Mouse (Mus musculus): ENCODE measurements around the gene Map7d1.
A peak's percentile ranks its signal among the peaks of the same experiment; 100 is the strongest.

Map7d1 gene

DNA sequence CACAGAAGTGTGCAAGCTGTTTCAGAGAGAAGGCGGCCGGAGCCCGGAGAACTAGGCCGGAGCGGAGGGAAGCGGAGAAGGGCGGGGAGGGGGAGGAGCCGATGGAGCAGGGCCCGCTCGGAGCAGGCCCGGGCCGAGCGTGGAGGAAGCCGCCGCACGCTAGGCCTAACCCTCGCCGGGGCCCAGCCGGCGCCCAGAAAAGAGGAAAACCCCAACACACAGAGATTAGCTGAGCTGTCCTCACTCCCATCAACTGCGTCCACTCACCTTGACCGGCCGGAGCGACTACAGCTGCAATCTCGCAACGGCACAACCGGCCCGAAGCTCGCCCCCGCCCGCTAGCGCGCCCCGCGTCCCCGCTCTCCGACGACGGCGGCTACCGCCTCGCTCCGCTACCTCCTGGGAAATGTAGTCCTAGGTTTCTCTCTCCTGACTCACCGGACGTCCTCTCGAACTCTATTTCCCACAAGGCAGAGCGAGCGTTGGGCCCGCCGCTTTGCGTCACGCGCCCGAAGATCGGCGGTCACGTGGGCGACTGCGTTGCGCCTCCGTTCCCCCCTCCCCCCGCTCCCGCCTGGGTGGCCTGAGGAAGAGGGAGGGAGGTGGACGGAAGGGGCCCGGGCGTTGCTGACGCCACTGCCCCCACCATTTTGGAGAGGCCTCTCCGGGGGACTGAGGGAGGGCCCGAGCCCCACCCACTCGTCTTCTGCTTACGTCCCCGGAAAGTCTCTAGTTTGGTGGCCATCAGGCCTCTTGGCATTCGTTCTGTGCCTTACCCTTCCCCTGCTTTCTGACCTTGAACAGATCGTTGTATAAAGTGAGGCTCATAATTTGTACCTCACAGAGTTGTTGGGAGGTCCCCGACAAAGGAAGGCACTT lies 53.6 kb downstream of the Map7d1 start, which contains the start of gene Thrap3:
Thrap3 (minus strand) TSS at position 458 of the 879 bp plus-strand sequence.
- DNase-seq (ENCODE audit: low read depth): peak; percentile 94

DNA sequence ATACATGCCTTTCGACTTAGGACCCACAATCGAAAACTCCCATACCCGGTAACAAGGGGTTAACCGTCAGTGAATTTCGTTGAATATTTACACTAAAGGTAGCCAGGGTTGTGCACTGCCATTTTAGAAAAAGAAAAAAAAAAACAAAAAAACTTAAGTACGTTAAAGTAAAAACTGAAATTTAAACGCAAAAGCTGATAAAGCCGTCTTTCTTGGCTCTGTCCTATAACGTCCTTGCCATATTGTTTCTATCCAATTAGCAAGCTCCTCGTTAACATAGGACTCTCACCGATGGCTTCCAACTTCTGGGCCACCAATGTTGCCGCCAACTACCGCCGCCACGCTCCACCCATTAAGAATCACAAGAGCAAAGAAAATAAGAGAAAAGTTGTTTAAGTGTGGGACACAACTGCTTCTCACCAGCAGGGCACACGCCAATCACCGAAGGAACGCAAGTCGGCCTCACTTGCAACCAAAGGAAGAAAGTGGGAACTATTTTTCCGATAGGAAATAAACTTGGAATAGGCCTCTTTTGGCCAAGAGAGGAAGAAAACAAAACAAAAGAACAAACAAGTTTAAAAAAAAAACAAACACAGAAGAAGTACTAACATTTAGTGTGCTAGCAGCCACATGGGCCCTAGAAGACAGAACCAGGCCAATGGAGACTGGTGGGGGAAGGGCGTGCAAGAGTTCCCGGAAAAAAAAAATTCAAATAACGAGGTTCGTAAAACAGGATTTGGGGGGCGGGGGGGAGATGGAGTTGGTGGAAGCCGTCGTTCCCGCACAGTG lies 54.4 kb downstream of the Map7d1 start:
- peak; percentile 50 for DNase-seq (ENCODE audit: low read depth)

DNA sequence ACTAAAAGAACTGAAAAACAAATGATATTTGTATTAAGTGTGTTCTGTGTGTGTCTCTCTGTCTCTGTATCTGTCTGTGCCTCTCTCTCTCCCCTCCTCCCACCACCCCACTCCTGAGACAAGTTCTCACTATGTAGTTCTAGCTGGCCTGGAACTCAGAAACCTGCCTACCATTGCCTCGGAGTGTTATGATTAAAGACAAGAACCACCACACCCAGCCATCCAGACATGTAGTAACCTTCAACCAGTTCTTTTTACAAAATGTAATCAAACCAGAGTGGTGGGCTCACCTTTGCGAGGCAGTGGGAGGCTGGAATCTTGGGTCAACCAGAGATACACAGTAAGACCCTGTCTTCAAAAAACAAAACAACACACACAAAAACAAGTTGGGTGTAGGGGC lies 55.5 kb downstream of the Map7d1 start:
- DNase-seq (ENCODE audit: low read depth): no peak

DNA sequence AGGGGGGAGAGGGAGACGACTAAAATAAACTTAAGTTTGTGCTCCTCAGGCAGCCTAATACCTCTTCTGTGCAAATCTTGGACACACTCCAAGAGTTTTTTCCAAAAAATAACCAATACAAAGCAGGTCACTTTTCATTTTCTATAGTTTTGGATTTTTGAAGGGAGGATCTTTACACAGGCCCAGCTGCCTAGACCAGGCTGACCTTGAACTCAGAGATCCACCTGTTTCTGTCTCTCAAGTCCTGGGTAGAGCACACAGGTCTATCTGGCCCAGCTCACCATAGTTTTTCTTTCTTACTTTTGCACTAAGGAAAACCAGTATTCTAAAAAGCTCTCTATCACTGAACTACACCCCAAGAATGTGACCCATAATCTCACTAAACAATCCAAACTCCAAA lies 56.1 kb downstream of the Map7d1 start:
- no peak for DNase-seq (ENCODE audit: low read depth)

DNA sequence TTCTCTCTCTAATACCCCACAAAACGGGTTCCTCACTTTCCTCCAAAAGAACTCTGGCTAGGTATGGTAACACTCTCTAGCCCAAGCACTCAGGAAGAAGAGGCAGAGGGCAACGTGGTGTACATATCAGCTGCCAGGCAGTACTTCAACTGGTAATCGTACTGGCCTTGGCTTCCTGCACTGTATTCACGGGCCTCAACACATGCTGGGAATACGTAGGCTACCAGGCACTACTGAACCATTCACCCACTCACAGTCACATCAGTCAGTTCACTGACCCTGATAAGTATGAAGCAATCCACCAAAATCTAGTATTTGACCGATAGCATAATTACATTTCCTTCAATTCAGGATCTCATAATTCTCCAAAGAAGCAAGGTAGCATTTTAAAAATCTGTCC lies 56.6 kb downstream of the Map7d1 start:
- DNase-seq (ENCODE audit: low read depth): no peak

DNA sequence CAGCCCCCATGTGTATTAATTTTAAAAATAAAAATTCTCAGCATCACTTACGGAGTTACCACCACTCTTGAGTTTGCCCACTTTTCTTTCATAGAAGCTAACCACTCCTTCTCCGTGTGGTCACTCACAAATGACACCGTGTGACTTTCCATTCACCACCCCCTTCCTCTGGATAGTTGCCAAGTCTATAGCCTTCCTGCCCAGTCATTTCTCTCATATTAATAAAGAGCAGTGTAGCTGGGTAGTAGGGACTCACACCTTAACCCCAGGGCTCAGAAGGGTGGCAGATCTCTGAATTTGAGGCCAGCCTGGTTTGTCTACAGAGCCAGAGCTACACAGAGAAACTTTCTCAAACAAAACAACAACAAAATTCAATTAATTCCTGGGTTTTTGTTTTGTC lies 58.7 kb downstream of the Map7d1 start:
- no peak for DNase-seq (ENCODE audit: low read depth)

DNA sequence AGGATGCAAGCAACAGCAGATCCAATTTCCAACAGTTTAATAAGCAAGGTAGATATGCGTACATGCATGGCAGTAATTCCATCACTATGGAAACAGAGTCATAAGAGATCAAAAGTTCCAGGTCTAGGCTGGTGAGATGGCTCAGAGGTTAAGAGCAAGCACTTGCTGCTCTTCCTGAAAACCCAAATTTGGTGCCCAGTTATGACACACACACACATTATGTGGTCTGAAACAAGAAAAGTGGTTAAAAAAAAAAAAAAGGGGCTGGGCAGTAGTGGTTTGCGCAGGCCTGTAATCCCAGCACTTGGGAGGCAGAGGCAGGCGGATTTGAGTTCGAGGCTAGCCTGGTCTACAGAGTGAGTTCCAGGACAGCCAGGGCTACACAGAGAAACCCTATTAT lies 61.2 kb downstream of the Map7d1 start:
- no peak for DNase-seq (ENCODE audit: low read depth)

DNA sequence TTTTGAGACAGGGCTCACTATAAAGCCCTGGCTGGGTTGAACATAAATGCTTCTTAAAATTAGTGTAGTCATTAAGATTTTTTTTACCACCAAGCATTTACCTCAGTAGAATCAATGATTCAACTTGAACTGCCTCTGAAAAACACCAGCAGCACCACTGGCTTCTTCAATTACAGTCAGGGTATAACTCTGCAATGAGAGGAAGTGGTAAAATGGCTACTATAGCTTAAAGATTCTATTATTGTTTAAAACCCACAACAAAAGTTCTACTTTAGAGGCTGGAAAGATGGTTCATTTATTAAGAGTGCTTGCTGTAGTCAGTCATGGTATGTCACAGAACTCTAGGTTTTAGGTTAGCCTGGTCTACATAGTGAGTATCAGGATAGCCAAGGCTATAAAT lies 61.9 kb downstream of the Map7d1 start:
- no peak for DNase-seq (ENCODE audit: low read depth)

DNA sequence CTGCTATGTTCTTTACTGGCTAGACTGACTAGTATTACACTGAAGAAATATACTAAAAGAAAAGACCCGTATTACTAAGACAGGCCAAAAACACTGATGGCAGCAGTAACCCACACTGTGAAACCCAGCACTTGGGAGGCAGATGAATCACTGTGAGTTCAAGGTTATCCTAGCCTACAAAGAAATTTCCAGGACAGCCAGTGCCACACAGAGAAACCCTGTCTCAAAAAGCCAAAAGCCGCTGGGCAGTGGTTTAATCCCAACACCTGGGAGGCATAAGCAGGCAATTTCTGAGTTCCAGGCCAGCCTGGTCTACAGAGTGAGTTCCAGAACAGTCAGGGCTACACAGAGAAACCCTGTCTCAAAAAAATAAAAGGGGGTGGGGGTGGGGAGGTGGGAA lies 65.5 kb downstream of the Map7d1 start:
- no peak for DNase-seq (ENCODE audit: low read depth)

DNA sequence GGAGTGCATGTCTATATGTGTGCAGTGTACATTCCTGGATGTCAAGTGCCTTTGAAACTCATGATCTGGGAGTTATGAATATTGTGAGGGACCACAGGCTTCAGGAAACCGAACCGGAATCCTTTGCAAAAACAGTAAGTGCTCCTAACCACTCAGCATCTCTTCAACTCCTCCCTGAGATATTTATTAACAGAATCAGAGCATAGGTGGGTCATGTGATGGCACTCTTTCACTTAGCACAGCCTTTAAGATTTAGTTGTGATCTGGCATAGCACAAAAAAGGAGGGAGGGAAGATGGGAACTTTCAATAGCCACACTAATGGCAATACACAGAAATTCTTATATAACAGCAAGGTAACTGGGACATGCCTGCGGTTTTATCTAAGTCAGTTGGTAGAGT lies 69.0 kb downstream of the Map7d1 start:
- DNase-seq (ENCODE audit: low read depth): no peak

DNA sequence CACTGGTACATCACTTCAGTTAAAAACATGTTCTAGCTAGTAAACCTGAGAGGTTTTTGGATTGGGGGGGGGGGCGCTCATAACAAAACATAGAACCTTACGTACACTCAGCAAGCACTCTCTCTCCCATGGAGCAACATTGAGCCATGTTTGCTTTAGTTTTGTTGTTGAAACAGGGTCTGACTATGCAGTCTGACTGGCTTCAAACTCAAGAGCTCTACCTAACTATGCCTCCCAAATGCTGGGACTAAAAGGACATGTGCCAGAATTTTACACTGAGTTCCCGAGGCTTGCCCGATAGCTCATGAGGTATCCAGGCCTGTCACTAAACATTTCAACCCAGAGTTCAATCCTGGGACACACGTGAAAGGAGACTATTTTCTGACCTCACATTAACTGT lies 73.1 kb downstream of the Map7d1 start:
- DNase-seq (ENCODE audit: low read depth): no peak
